Mouse (Mus musculus): ENCODE measurements at regions not wholly inside any gene's neighbourhood (a gene's known extent, or its start where the extent isn't known, plus 50 kb on each side); places are given as distances from the start of the nearest gene placed in this dataset.

DNA sequence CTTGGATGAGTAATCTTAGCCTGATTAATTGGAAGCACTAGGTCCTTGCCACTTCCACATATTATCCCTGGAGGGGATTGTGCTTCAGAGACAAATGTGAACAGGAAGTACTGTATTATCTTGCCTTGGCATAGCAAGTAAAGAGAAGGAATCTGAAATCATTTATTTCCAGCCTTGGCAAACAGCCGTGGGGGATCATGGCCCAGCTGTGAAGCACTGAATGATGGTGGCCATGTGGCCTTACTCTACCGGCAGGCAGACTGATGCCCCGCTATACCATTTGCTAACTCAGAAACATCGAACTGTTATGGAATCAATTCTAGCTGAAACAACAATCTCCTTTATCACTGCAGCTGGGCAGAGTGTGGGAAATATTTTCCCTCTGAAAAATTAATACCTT, 345.3 kb downstream of the Zfp619 start:
- DNase-seq (ENCODE audit: low spot score) = no peak
- WGBS = 74% methylated on average over 4 of the region's 4 CpGs
- no peaks in the 10 kb centered on the region for H3K27me3 ChIP-seq (ENCODE audit: insufficient read depth, poor library complexity, severe bottlenecking)
- H3K27ac ChIP-seq = no peak overlapping the region
- H3K36me3 ChIP-seq = no peaks in the 10 kb centered on the region
- H3K4me3 ChIP-seq = no peak overlapping the region
- no peaks in the 10 kb centered on the region for H3K9me3 ChIP-seq
- H3K4me1 ChIP-seq = no peaks in the 10 kb centered on the region

DNA sequence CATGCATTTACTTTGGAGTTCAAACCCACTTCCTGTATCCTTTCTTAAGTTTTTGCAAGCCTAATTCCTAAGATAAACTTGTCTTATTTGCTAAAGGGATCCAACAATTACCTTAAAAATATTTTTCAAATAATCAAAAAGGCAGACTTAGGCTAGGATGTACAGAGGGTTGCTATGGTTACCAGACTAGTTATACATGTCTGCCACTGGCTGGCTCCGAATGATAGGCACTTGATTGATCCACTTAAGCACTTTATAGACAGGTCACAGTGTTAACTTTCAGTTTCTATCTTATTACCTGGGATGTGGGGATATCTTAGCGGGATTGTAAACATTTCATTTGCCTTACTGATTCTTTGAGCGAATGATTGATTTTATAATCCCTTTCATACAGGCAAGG, 346.6 kb downstream of the Zfp619 start:
- DNase-seq (ENCODE audit: low spot score) = no peak
- WGBS = 84% methylated on average over 3 of the region's 3 CpGs

DNA sequence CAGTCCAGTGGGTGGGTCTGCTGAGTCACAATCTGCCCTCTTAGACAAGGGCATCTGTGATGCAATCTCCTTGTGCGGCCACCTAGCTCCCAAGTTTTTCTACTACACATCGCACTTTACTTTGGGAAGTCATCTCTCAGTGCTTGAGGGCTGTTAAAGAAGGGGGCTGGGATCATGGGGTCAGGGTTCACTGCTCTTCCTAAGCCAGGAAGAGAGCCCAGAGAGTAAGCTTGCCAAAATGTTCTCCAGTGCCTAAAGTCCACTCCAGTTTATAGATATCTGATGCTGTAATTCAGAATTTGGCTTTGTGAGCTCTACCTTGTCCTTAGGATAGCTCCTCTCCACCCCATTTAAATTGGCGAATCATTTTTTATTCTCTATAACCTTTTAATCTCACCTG, 347.2 kb downstream of the Zfp619 start:
- no peak for DNase-seq (ENCODE audit: low spot score)
- no peaks in the 10 kb centered on the region for H3K9me3 ChIP-seq
- 81% methylated on average over 3 of the region's 3 CpGs for WGBS
- no peaks in the 10 kb centered on the region for H3K36me3 ChIP-seq
- H3K4me1 ChIP-seq = no peaks in the 10 kb centered on the region
- H3K4me3 ChIP-seq = no peak overlapping the region
- no peak overlapping the region for H3K27ac ChIP-seq
- H3K27me3 ChIP-seq (ENCODE audit: insufficient read depth, poor library complexity, severe bottlenecking) = no peaks in the 10 kb centered on the region

More for the DNA sequence above, 346.6 kb downstream of the Zfp619 start:
- no peaks in the 10 kb centered on the region for H3K27me3 ChIP-seq (ENCODE audit: insufficient read depth, poor library complexity, severe bottlenecking)
- no peaks in the 10 kb centered on the region for H3K36me3 ChIP-seq
- no peaks in the 10 kb centered on the region for H3K4me1 ChIP-seq
- H3K9me3 ChIP-seq = no peaks in the 10 kb centered on the region
- no peak overlapping the region for H3K4me3 ChIP-seq
- H3K27ac ChIP-seq = no peak overlapping the region

DNA sequence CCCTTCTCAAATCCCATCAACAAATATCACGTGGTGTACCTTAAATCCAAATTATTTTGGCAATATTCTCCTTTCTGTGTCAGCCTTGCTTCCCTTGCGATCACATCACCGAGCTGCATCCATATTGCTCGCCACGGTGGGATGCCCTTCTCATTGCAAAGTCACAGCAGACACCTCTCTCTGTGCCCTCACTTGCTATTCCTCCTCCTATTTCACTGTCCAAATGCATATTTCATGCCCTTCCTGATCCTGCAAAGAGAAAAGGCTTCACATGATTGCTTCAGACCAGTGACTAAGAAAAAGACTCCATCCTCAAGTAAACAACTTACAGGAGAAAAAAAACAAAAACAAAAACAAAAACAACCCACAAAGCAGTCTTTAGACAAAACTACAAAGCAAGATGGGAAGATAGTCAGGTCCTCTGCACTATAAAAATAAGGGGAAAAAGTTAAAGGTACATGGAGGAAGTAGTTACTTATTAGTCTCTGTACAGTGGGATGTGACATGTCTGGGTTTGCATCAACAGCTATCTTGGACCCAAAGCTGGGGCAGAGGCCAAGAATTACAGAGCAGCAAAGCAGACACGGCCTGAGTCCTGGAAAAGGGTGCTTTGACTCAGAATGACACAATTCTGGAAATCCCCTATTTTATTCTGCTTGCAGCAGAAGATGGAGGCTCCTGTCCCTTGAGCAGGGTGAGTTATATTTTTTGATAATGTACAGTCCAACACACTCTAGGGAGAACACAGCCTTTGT, 349.3 kb downstream of the Zfp619 start:
- 80% methylated on average over 6 of the region's 6 CpGs for WGBS
- Histone ChIP-seq H3K4me1 (no peaks in the 10 kb centered on the region), H3K36me3 (no peaks in the 10 kb centered on the region), H3K9me3 (no peaks in the 10 kb centered on the region), H3K27me3 (ENCODE audit: insufficient read depth, poor library complexity, severe bottlenecking) (no peaks in the 10 kb centered on the region), H3K27ac (no peak overlapping the region), H3K4me3 (no peak overlapping the region)
- no peak for DNase-seq (ENCODE audit: low spot score)

DNA sequence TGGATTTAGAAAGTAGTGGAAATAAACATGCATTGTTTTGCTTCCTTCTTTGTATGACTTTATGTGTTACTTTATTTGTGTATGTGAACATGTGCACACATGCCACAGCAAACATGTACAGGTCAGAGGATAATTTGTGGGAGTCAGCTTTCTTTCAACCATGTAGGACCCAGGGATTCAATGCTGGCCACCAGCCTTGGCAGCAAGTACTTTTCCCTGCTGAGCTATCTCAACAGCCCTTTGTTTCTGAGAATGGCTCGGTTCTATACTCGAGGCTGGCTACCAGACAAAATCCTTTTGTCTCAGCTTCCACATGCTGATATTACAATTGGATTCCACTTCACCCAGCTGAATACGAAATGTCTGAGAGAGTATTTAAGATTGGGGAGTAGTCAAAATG, 349.9 kb downstream of the Zfp619 start:
- Histone ChIP-seq H3K36me3 (no peaks in the 10 kb centered on the region), H3K4me3 (no peak overlapping the region), H3K4me1 (no peaks in the 10 kb centered on the region), H3K27ac (no peak overlapping the region), H3K27me3 (ENCODE audit: insufficient read depth, poor library complexity, severe bottlenecking) (no peaks in the 10 kb centered on the region), H3K9me3 (no peaks in the 10 kb centered on the region)
- WGBS = 49% methylated on average over 3 of the region's 3 CpGs
- no peak for DNase-seq (ENCODE audit: low spot score)

DNA sequence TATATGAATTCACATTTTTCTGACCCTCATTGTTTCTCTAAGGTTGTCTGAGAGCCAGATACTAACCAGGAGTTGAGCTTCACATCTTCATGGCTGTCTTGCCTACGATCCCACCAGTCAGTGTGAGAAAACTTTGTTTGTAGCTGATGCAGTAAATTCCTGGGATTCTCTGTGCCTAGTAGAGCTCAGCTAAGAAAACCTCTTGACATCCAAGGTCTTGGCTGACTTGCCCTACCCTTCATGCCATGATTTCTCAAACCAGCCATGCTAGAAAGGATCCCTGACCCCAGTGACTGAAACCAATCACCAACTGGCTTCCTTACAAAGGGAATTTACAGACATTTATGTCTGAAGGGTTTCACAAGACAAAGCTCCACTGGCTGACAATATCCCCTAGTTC, 364.5 kb downstream of the Zfp619 start:
- no peak for DNase-seq (ENCODE audit: low spot score)
- Histone ChIP-seq H3K4me3 (no peak overlapping the region), H3K9me3 (no peaks in the 10 kb centered on the region), H3K36me3 (no peaks in the 10 kb centered on the region), H3K27me3 (ENCODE audit: insufficient read depth, poor library complexity, severe bottlenecking) (no peaks in the 10 kb centered on the region), H3K27ac (no peak overlapping the region), H3K4me1 (no peaks in the 10 kb centered on the region; the same call in 1 of the 2 replicates)
- 66% methylated on average over 1 of the region's 1 CpGs for WGBS

DNA sequence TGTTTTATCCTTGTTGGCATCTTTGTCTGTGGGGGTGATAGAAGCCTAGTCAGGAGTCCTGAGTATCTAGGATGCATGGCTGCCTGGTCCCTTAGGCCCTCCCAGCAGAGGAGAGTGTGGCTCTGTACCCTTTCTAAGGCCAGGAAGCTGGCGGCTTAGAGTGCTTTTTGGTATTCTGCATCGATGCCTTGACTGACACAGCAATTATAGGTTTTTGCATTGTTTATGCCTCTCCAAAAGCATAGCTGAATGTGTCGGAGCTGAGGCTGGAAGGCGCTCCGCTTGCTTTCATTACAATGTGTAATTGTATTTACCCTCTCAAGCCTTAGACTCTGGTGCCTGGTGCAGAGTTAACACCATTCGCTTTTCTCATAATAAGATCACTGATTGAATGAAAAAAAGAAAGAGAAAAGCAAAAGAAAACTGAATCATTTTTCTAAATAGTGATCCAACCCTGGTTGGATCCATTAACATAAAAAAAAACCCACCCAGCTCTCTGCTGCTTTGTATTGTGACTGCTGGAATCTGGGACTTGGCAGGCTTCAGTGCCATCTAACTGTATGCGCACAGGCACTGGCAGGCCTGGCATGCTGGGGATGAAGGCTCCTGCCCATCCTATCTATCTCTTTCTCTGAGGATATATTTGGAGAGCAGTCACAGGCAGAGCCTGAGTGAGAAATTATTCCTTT, 376.8 kb downstream of the Zfp619 start:
- Histone ChIP-seq H3K27me3 (ENCODE audit: insufficient read depth, poor library complexity, severe bottlenecking) (no peaks in the 10 kb centered on the region), H3K4me1 (no peaks in the 10 kb centered on the region), H3K27ac (no peak overlapping the region), H3K36me3 (no peaks in the 10 kb centered on the region), H3K9me3 (no peaks in the 10 kb centered on the region), H3K4me3 (no peak overlapping the region)
- WGBS = 91% methylated on average over 7 of the region's 7 CpGs
- DNase-seq (ENCODE audit: low spot score) = no peak

DNA sequence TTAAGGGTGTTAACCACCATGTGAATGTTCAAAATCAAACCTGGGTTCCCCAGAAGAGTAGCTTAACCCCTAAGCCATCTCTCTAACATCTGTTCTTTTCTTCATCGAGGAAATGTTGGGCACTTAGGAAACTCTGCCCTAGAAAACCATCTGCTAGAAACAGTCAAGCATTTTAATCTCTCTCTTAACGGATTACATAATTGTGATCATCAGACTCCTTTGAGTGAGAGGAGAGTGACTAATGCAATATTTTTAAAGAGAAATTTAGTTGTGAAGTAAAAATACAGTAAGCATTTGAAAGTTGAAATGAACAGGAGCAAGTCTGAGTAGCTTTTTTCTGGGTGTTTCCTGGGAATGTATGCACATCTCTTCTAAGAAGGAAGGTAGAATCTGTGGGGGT, 379.4 kb downstream of the Zfp619 start:
- Histone ChIP-seq H3K27ac (no peak overlapping the region), H3K27me3 (ENCODE audit: insufficient read depth, poor library complexity, severe bottlenecking) (no peaks in the 10 kb centered on the region), H3K36me3 (no peaks in the 10 kb centered on the region), H3K4me1 (no peaks in the 10 kb centered on the region), H3K9me3 (no peaks in the 10 kb centered on the region), H3K4me3 (no peak overlapping the region)
- 78% methylated on average over 2 of the region's 2 CpGs for WGBS
- no peak for DNase-seq (ENCODE audit: low spot score)

DNA sequence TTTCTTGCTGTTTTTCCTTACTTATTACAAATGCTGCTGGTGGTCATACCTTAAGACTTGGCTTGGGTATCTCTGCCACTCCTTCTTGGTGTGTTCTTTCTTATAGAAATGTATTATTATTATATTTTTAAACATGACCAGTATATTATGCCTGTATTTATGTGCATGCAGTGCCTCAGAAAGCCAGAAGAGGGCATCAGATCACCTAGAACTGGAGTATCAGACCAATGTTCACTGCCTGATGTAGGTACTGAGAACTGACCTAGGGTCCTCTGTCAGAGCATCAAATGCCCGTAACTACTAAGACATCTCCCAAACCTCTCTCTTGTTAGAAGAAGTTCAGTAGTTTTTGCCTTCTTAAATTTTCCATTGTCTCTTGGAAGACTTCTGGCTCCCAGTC, 380.7 kb downstream of the Zfp619 start:
- no peak overlapping the region for H3K27ac ChIP-seq
- no peak for DNase-seq (ENCODE audit: low spot score)
- no peak overlapping the region for H3K4me3 ChIP-seq
- no peaks in the 10 kb centered on the region for H3K4me1 ChIP-seq
- 82% methylated on average over 1 of the region's 1 CpGs for WGBS
- H3K36me3 ChIP-seq = no peaks in the 10 kb centered on the region
- H3K27me3 ChIP-seq (ENCODE audit: insufficient read depth, poor library complexity, severe bottlenecking) = no peaks in the 10 kb centered on the region
- no peaks in the 10 kb centered on the region for H3K9me3 ChIP-seq

DNA sequence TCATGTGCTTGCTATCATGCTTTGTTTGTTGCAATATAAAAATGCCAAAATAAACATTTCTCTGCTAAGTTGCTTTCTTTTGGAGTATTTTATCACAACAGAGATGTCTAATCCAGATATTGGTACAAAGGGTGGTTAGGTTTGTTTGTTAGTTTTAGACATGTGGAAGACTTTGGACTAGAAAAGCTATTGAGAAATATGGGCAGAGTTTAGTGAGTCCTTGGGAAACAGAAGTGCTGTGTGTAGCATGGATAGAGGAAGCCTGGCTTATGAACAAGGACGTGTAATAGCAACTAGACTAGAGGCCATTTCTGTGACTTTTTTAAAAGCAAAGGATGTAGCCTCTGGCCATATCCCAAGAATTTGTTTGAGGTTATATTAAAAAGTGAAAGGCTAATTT, 416.4 kb downstream of the Zfp619 start:
- no peaks in the 10 kb centered on the region for H3K27me3 ChIP-seq (ENCODE audit: insufficient read depth, poor library complexity, severe bottlenecking)
- no peak overlapping the region for H3K4me3 ChIP-seq
- WGBS = 73% methylated on average over 1 of the region's 1 CpGs
- no peak for DNase-seq (ENCODE audit: low spot score)
- no peaks in the 10 kb centered on the region for H3K9me3 ChIP-seq
- H3K36me3 ChIP-seq = no peaks in the 10 kb centered on the region
- H3K27ac ChIP-seq = no peak overlapping the region
- no peaks in the 10 kb centered on the region for H3K4me1 ChIP-seq

DNA sequence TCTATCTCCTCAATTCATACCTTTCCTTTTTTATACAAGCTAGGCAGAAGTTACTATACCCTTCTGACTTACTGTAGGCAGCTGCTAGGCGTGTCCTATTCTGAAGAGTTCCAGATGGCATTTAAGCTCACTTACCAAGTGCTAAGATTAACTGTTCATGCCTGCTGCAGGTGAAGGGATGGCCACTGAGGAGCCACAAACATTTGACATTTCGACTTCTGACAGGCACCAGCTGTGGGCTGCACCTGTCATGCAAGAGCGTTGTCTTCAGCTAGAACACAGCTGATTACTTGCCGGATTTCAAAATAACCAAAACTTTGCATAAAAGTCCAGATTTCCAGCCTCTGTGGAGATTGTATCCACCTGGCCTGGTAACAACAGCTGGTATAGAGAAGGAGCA, 419.7 kb downstream of the Zfp619 start:
- no peaks in the 10 kb centered on the region for H3K4me1 ChIP-seq
- no peak overlapping the region for H3K4me3 ChIP-seq
- H3K9me3 ChIP-seq = no peaks in the 10 kb centered on the region
- no peak for DNase-seq (ENCODE audit: low spot score)
- H3K27ac ChIP-seq = no peak overlapping the region
- no peaks in the 10 kb centered on the region for H3K36me3 ChIP-seq
- H3K27me3 ChIP-seq (ENCODE audit: insufficient read depth, poor library complexity, severe bottlenecking) = no peaks in the 10 kb centered on the region
- 65% methylated on average over 4 of the region's 4 CpGs for WGBS

DNA sequence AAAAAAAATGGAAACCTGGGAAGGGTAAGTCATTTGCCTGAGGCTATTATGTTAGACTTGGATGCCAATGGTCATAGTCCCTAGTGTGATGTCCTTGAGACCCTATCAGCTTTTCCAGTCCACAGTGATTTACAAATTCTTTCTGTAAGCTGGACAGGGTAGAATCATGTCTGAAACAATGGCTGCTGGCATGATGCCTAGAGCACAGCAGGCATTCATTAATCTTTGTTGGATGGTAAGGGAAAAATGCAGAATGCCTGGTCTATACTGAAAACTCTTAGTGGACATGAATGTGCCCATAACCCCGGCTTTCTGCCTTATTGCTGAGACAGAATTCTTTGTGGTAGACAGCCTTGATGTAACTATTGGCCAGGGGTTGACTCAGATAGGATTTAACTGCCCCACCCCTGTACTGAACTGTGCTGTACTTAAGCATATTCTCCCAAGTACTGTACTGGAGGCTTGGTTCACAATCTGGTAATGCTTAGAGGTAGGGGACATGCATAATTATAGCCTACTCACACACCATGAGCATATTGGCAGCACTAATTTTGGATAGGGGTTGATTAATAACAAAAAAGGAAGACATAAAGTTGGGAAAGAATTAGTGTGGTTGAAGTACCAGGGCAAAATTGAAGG, 424.8 kb downstream of the Zfp619 start:
- no peaks in the 10 kb centered on the region for H3K9me3 ChIP-seq
- no peak overlapping the region for H3K4me3 ChIP-seq
- H3K4me1 ChIP-seq = no peaks in the 10 kb centered on the region
- no peak for DNase-seq (ENCODE audit: low spot score)
- H3K36me3 ChIP-seq = no peaks in the 10 kb centered on the region
- H3K27ac ChIP-seq = no peak overlapping the region
- 67% methylated on average over 1 of the region's 1 CpGs for WGBS
- H3K27me3 ChIP-seq (ENCODE audit: insufficient read depth, poor library complexity, severe bottlenecking) = no peaks in the 10 kb centered on the region

DNA sequence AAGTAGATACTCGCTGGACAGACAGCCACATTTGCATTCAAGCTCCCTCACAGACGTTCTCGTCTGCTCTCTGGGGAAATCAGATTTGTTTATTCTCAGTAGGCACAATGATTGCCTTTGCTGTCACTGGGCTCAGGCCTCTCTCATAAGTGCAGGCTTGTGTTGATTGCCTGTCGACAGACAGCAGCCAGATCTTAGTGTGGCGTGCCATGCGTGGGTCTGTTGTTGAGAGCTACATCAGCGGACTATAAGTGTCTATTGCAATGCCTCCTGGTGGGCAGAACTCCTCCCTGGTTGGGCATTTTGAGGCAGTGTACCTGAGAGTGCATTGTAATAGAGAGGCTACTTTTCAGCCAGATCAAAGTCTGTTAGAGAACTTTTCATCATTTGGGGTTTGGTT, 436.5 kb downstream of the Zfp619 start:
- H3K27ac ChIP-seq = no peak overlapping the region
- H3K4me1 ChIP-seq = 0 out of 2 replicates have a peak, but pooled peaks cover 6% of the 10 kb centered on the region
- DNase-seq (ENCODE audit: low spot score) = peak; percentile 75
- no peak overlapping the region for H3K4me3 ChIP-seq
- H3K36me3 ChIP-seq = no peaks in the 10 kb centered on the region
- 12% methylated on average over 7 of the region's 7 CpGs for WGBS
- no peaks in the 10 kb centered on the region for H3K27me3 ChIP-seq (ENCODE audit: insufficient read depth, poor library complexity, severe bottlenecking)
- no peaks in the 10 kb centered on the region for H3K9me3 ChIP-seq
